Mouse (Mus musculus) retina, postnatal 7 days (tissue): Measurements from ENCODE around the gene Stxbp6.

Source experiments
- DNase-seq: peaks from one replicate; pipeline ENCODE4 v3.0.0-alpha.2; 2012; ENCODE audit warnings: low read depth, low spot score

The Stxbp6 gene

GRCm38 (mm10) chr12:44996897-44997296, 77.6 kb downstream of the Stxbp6 start:
- DNase-seq = no peak

GRCm38 (mm10) chr12:44996274-44996673, 78.2 kb downstream of the Stxbp6 start:
- no peak for DNase-seq

- no peak for DNase-seq
These were observed 81.1 kb downstream of the Stxbp6 start for GRCm38 (mm10) chr12:44993391-44993790.

GRCm38 (mm10) chr12:44992847-44993246, 81.7 kb downstream of the Stxbp6 start:
- DNase-seq = no peak

GRCm38 (mm10) chr12:44990379-44990778, 84.1 kb downstream of the Stxbp6 start:
- no peak for DNase-seq

- DNase-seq = no peak
These were observed 85.5 kb downstream of the Stxbp6 start for GRCm38 (mm10) chr12:44989011-44989410.

GRCm38 (mm10) chr12:44987762-44988161, 86.7 kb downstream of the Stxbp6 start:
- DNase-seq = no peak

GRCm38 (mm10) chr12:44979316-44979848, 95.1 kb downstream of the Stxbp6 start:
- DNase-seq = no peak

- no peak for DNase-seq
These were observed 99.2 kb downstream of the Stxbp6 start for GRCm38 (mm10) chr12:44975266-44975665.

- no peak for DNase-seq
These were observed 103.0 kb downstream of the Stxbp6 start for GRCm38 (mm10) chr12:44971477-44971876.

- no peak for DNase-seq
These were observed 107.1 kb downstream of the Stxbp6 start for GRCm38 (mm10) chr12:44967448-44967847.

GRCm38 (mm10) chr12:44957474-44957873, 117.0 kb downstream of the Stxbp6 start:
- no peak for DNase-seq

- no peak for DNase-seq
These were observed 121.4 kb downstream of the Stxbp6 start for GRCm38 (mm10) chr12:44953121-44953520.

- DNase-seq = no peak
These were observed 122.4 kb downstream of the Stxbp6 start for GRCm38 (mm10) chr12:44952072-44952471.

GRCm38 (mm10) chr12:44950559-44950958, 124.0 kb downstream of the Stxbp6 start:
- DNase-seq = no peak

GRCm38 (mm10) chr12:44947823-44948222, 126.7 kb downstream of the Stxbp6 start:
- DNase-seq = no peak

GRCm38 (mm10) chr12:44940325-44940724, 134.2 kb downstream of the Stxbp6 start:
- DNase-seq = no peak

- DNase-seq = no peak
These were observed 135.4 kb downstream of the Stxbp6 start for GRCm38 (mm10) chr12:44939106-44939505.

GRCm38 (mm10) chr12:44932954-44933353, 141.6 kb downstream of the Stxbp6 start:
- DNase-seq = no peak

- DNase-seq = no peak
These were observed 142.8 kb downstream of the Stxbp6 start for GRCm38 (mm10) chr12:44931716-44932115.

- no peak for DNase-seq
These were observed 146.1 kb downstream of the Stxbp6 start for GRCm38 (mm10) chr12:44928456-44928855.

GRCm38 (mm10) chr12:44925901-44926300, 148.6 kb downstream of the Stxbp6 start:
- DNase-seq = no peak

- DNase-seq = no peak
These were observed 151.2 kb downstream of the Stxbp6 start for GRCm38 (mm10) chr12:44923273-44923672.

GRCm38 (mm10) chr12:44922241-44922640, 152.3 kb downstream of the Stxbp6 start:
- DNase-seq = no peak
